Mouse (Mus musculus): Measurements from ENCODE around the gene Wwc2. TPM values are rescaled to one million over a fixed set of nuclear protein-coding genes. Genes with fewer than 3 reads are reported as not detected.

Wwc2 gene
- total RNA-seq, 1 experiment = 19.6 TPM

DNA sequence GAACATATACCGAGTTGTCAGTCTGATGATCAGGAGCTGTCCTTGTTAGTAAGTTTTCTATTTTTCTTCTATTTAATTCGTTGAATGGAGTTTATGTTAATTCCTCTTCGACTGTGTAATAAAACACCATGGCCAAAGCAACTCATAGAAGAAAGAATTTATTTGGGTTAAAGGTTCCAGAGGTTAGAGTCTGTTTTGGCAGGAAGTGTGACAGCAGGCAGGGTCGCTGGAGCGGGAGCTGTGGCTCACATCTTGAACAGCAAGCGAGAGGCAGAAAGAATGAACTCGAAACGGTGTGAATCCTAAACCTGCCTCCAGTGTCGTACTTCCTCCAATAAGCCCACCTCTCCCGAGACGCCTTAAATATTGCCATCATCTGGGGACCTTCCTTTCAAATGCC is 36.1 kb upstream of the Wwc2 start:
- no peak for DNase-seq (ENCODE audit: low read depth, low spot score)
- Histone ChIP-seq H3K9ac (ENCODE audit: insufficient read depth, low read depth, low read length, poor library complexity, severe bottlenecking) (no peak overlapping the region), H3K9me3 (ENCODE audit: control insufficient read depth, insufficient read depth, low read depth, low read length) (no peaks in the 10 kb centered on the region), H3K27ac (ENCODE audit: insufficient read depth, low read depth, low read length, poor library complexity, severe bottlenecking) (no peak overlapping the region), H3K4me3 (ENCODE audit: insufficient read depth in 1 of 2, low read depth in 1 of 2, low read length in 2 of 2, poor library complexity in 1 of 2, severe bottlenecking in 1 of 2) (no peak overlapping the region), H3K36me3 (ENCODE audit: control insufficient read depth, insufficient read depth, low read length, poor library complexity, severe bottlenecking) (no peaks in the 10 kb centered on the region), H3K4me1 (ENCODE audit: control insufficient read depth in 2 of 2, insufficient read depth in 2 of 2, low read length in 2 of 2, poor library complexity in 1 of 2) (no peaks in the 10 kb centered on the region)
- TF ChIP-seq MAFK (IDR thresholded peaks at IDR 0.05; ENCODE audit: insufficient read depth, low read depth, low read length) = no peak
- TF ChIP-seq ZC3H11A (IDR thresholded peaks at IDR 0.05; ENCODE audit: borderline replicate concordance, low read depth, low read length) = no peak
- in situ Hi-C loops (cut with MboI; ENCODE audit: low sequenced_read_pairs in 2 of 2, unreplicated experiment in 2 of 2) = no loop called here

GRCm38 (mm10) chr8:48023206-48023605 is 32.5 kb upstream of the Wwc2 start:
- in situ Hi-C loops (cut with MboI; ENCODE audit: low sequenced_read_pairs in 2 of 2, unreplicated experiment in 2 of 2) = no loop called here
- no peak overlapping the region for H3K9ac ChIP-seq (ENCODE audit: insufficient read depth, low read depth, low read length, poor library complexity, severe bottlenecking)
- DNase-seq (ENCODE audit: low read depth, low spot score) = peak; percentile 65
- H3K9me3 ChIP-seq (ENCODE audit: control insufficient read depth, insufficient read depth, low read depth, low read length) = no peaks in the 10 kb centered on the region
- H3K4me3 ChIP-seq (ENCODE audit: insufficient read depth in 1 of 2, low read depth in 1 of 2, low read length in 2 of 2, poor library complexity in 1 of 2, severe bottlenecking in 1 of 2) = peak overlapping the region in 1 of 2 experiments; percentile 36; a peak in 2 of 4 replicates
- H3K27ac ChIP-seq (ENCODE audit: insufficient read depth, low read depth, low read length, poor library complexity, severe bottlenecking) = no peak overlapping the region
- TF ChIP-seq HCFC1 (IDR thresholded peaks at IDR 0.05; ENCODE audit: borderline replicate concordance, insufficient read depth, low read length) = no peak
- TF ChIP-seq ZNF384 (IDR thresholded peaks at IDR 0.05; ENCODE audit: low read depth, low read length) = no peak
- TF ChIP-seq ZC3H11A (IDR thresholded peaks at IDR 0.05; ENCODE audit: borderline replicate concordance, low read depth, low read length) = no peak
- no peak for TF ChIP-seq CHD2 (IDR thresholded peaks at IDR 0.05; ENCODE audit: low read depth, low read length)
- TF ChIP-seq MAFK (IDR thresholded peaks at IDR 0.05; ENCODE audit: insufficient read depth, low read depth, low read length) = no peak
- no peaks in the 10 kb centered on the region for H3K4me1 ChIP-seq (ENCODE audit: control insufficient read depth in 2 of 2, insufficient read depth in 2 of 2, low read length in 2 of 2, poor library complexity in 1 of 2)
- H3K36me3 ChIP-seq (ENCODE audit: control insufficient read depth, insufficient read depth, low read length, poor library complexity, severe bottlenecking) = no peaks in the 10 kb centered on the region

DNA sequence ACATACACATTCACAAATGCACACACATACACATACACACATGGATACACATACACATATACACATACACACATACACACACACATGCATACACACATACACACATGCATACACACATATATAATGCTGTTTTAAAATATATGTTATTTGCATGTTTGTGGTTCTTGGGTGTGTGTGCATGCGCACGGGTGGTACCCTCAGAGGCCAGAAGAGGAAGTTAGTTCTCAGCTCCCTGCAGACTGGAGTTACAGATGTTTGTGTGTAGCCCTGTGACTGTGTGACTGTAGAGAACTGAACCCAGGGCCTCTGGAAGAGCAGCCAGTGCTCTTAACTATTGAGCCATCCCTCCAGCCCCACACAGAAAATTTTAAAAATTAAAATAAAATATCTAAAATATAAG is 29.0 kb upstream of the Wwc2 start:
- Histone ChIP-seq H3K9ac (ENCODE audit: insufficient read depth, low read depth, low read length, poor library complexity, severe bottlenecking) (no peak overlapping the region), H3K4me1 (ENCODE audit: control insufficient read depth in 2 of 2, insufficient read depth in 2 of 2, low read length in 2 of 2, poor library complexity in 1 of 2) (no peaks in the 10 kb centered on the region), H3K9me3 (ENCODE audit: control insufficient read depth, insufficient read depth, low read depth, low read length) (no peaks in the 10 kb centered on the region), H3K27ac (ENCODE audit: insufficient read depth, low read depth, low read length, poor library complexity, severe bottlenecking) (no peak overlapping the region), H3K4me3 (ENCODE audit: insufficient read depth in 1 of 2, low read depth in 1 of 2, low read length in 2 of 2, poor library complexity in 1 of 2, severe bottlenecking in 1 of 2) (no peak overlapping the region), H3K36me3 (ENCODE audit: control insufficient read depth, insufficient read depth, low read length, poor library complexity, severe bottlenecking) (no peaks in the 10 kb centered on the region)
- TF ChIP-seq ZC3H11A (IDR thresholded peaks at IDR 0.05; ENCODE audit: borderline replicate concordance, low read depth, low read length) (no peak), MAFK (IDR thresholded peaks at IDR 0.05; ENCODE audit: insufficient read depth, low read depth, low read length) (no peak), ZNF384 (IDR thresholded peaks at IDR 0.05; ENCODE audit: low read depth, low read length) (no peak), HCFC1 (IDR thresholded peaks at IDR 0.05; ENCODE audit: borderline replicate concordance, insufficient read depth, low read length) (no peak), CHD2 (IDR thresholded peaks at IDR 0.05; ENCODE audit: low read depth, low read length) (no peak)
- in situ Hi-C loops (cut with MboI; ENCODE audit: low sequenced_read_pairs in 2 of 2, unreplicated experiment in 2 of 2) = no loop called here
- no peak for DNase-seq (ENCODE audit: low read depth, low spot score)

DNA sequence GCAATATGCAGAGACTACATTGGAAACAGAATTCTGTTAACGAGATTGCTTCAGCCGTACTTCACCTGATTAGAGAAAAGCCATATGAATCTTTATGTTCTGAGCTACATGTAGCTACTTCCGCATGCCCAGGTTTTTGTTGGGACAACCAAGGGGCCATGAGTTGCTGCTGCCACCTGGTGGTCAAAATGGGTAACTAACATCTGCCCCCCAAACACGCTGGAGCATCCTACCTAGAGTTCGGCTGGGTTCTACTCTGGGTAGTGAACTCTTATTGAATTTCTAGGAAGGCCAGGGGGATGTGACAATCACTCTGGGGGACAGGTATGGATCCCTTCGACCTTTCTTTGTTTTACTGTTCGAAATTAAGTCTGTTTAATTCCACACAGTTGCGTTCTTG is 25.8 kb upstream of the Wwc2 start:
- DNase-seq (ENCODE audit: low read depth, low spot score) = peak; percentile 80
- in situ Hi-C loops (cut with MboI; ENCODE audit: low sequenced_read_pairs in 2 of 2, unreplicated experiment in 2 of 2) = no loop called here
- H3K9ac ChIP-seq (ENCODE audit: insufficient read depth, low read depth, low read length, poor library complexity, severe bottlenecking) = no peak overlapping the region; the same call in 1 of the 2 replicates

DNA sequence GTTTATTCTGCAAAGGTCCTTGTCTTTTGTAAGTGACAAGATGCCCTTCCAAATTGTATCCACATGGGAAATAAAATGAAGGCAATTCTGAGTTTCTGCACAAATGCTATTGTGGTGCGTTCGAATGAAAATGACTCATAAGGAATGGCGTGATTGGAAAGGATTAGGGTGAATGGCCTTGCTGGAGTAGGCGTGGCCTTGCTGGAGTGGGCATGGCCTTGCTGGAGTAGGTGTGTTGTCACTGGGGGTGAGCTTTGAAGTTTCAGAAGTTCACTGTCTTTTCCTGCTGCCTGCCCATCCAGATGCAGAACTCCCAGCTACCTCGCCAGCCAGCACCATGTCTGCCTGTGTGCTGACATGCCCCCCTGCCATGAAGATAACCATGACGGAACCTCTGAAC is 23.7 kb upstream of the Wwc2 start:
- H3K4me3 ChIP-seq (ENCODE audit: insufficient read depth in 1 of 2, low read depth in 1 of 2, low read length in 2 of 2, poor library complexity in 1 of 2, severe bottlenecking in 1 of 2) = no peak overlapping the region
- DNase-seq (ENCODE audit: low read depth, low spot score) = no peak
- in situ Hi-C loops (cut with MboI; ENCODE audit: low sequenced_read_pairs in 2 of 2, unreplicated experiment in 2 of 2) = loop anchor here in 1 of 2 experiments (5.0 kb wide), 1 partner anchor 142 kb away; no protein-coding TSS in a partner anchor
- H3K4me1 ChIP-seq (ENCODE audit: control insufficient read depth in 2 of 2, insufficient read depth in 2 of 2, low read length in 2 of 2, poor library complexity in 1 of 2) = no peaks in the 10 kb centered on the region; a peak in 1 of 4 replicates
- H3K9ac ChIP-seq (ENCODE audit: insufficient read depth, low read depth, low read length, poor library complexity, severe bottlenecking) = no peak overlapping the region
- TF ChIP-seq ZC3H11A (IDR thresholded peaks at IDR 0.05; ENCODE audit: borderline replicate concordance, low read depth, low read length) (no peak), CHD2 (IDR thresholded peaks at IDR 0.05; ENCODE audit: low read depth, low read length) (no peak), MAFK (IDR thresholded peaks at IDR 0.05; ENCODE audit: insufficient read depth, low read depth, low read length) (no peak), ZNF384 (IDR thresholded peaks at IDR 0.05; ENCODE audit: low read depth, low read length) (no peak), HCFC1 (IDR thresholded peaks at IDR 0.05; ENCODE audit: borderline replicate concordance, insufficient read depth, low read length) (no peak)
- no peaks in the 10 kb centered on the region for H3K36me3 ChIP-seq (ENCODE audit: control insufficient read depth, insufficient read depth, low read length, poor library complexity, severe bottlenecking)
- no peaks in the 10 kb centered on the region for H3K9me3 ChIP-seq (ENCODE audit: control insufficient read depth, insufficient read depth, low read depth, low read length)
- H3K27ac ChIP-seq (ENCODE audit: insufficient read depth, low read depth, low read length, poor library complexity, severe bottlenecking) = no peak overlapping the region

More for the DNA sequence above, 25.8 kb upstream of the Wwc2 start:
- peak overlapping the region in 1 of 2 experiments; percentile 25; a peak in 1 of 4 replicates for H3K4me3 ChIP-seq (ENCODE audit: insufficient read depth in 1 of 2, low read depth in 1 of 2, low read length in 2 of 2, poor library complexity in 1 of 2, severe bottlenecking in 1 of 2)
- no peaks in the 10 kb centered on the region; a peak in 1 of 4 replicates for H3K4me1 ChIP-seq (ENCODE audit: control insufficient read depth in 2 of 2, insufficient read depth in 2 of 2, low read length in 2 of 2, poor library complexity in 1 of 2)
- H3K27ac ChIP-seq (ENCODE audit: insufficient read depth, low read depth, low read length, poor library complexity, severe bottlenecking) = no peak overlapping the region
- no peaks in the 10 kb centered on the region for H3K9me3 ChIP-seq (ENCODE audit: control insufficient read depth, insufficient read depth, low read depth, low read length)
- no peaks in the 10 kb centered on the region for H3K36me3 ChIP-seq (ENCODE audit: control insufficient read depth, insufficient read depth, low read length, poor library complexity, severe bottlenecking)
- TF ChIP-seq CHD2 (IDR thresholded peaks at IDR 0.05; ENCODE audit: low read depth, low read length) (no peak), HCFC1 (IDR thresholded peaks at IDR 0.05; ENCODE audit: borderline replicate concordance, insufficient read depth, low read length) (no peak), ZNF384 (IDR thresholded peaks at IDR 0.05; ENCODE audit: low read depth, low read length) (0 out of 2 replicates have a peak, but pooled peaks have one; percentile 25), ZC3H11A (IDR thresholded peaks at IDR 0.05; ENCODE audit: borderline replicate concordance, low read depth, low read length) (peak; percentile 97), MAFK (IDR thresholded peaks at IDR 0.05; ENCODE audit: insufficient read depth, low read depth, low read length) (no peak)
